Mouse (Mus musculus) lung, embryonic 14.5 days (tissue): ENCODE measurements around the gene Aldh3a2. TPM values are rescaled to one million over a fixed set of nuclear protein-coding genes. Genes with fewer than 3 reads are reported as not detected.

ENCODE experiments used
- ATAC-seq: fragments of 200-750 bp; cut with Nextera tagmentation; 2 replicates; pipeline ENCODE4 v1.8.0; 2017; ENCODE audit warnings: mild to moderate bottlenecking, moderate TSS enrichment, moderate library complexity; ENCODE audit not compliant: insufficient read depth
- DNase-seq: peaks from one replicate; pipeline ENCODE4 v3.0.0-alpha.2; 2015
- H3K27ac ChIP-seq: fragments of 300-500 bp; sonication (generic); 2 replicates; pipeline ENCODE4 v1.5.1; 2014; ENCODE audit warnings: low read depth, mild to moderate bottlenecking, moderate library complexity
- H3K27me3 ChIP-seq: fragments of 300-500 bp; sonication (generic); 2 replicates; pipeline ENCODE4 v1.6.1; 2014; ENCODE audit warnings: low read length, control low read depth; ENCODE audit not compliant: insufficient read depth
- H3K36me3 ChIP-seq: fragments of 300-500 bp; sonication (generic); 2 replicates; pipeline ENCODE4 v1.6.1; 2014; ENCODE audit warnings: control low read depth; ENCODE audit not compliant: insufficient read depth
- H3K4me1 ChIP-seq: fragments of 300-500 bp; sonication (generic); 2 replicates; pipeline ENCODE4 v1.6.1; 2014; ENCODE audit warnings: antibody characterized with exemption, control low read depth; ENCODE audit not compliant: insufficient read depth
- H3K4me2 ChIP-seq: fragments of 300-500 bp; sonication (generic); 2 replicates; pipeline ENCODE4 v1.6.1; 2014; ENCODE audit warnings: mild to moderate bottlenecking
- H3K4me3 ChIP-seq: fragments of 300-500 bp; sonication (generic); 2 replicates; pipeline ENCODE4 v1.5.1; 2014; ENCODE audit warnings: low read depth, low read length
- H3K9ac ChIP-seq: fragments of 300-500 bp; sonication (generic); 2 replicates; pipeline ENCODE4 v1.6.1; 2014
- H3K9me3 ChIP-seq: fragments of 300-500 bp; sonication (generic); 2 replicates; pipeline ENCODE4 v1.6.1; 2016; ENCODE audit warnings: low read depth, low read length, control low read depth
- CTCF ChIP-seq: IDR thresholded peaks from 2 replicates; pipeline ENCODE4 v1.5.1; 2016; ENCODE audit warnings: antibody characterized with exemption, low read depth
- WGBS: fragments of 180-500 bp; shearing (Covaris S2); extraction: QIAGEN DNeasy Blood & Tissue Kit; methylation state at CpG from one replicate; pipeline ENCODE4 v1.1.7; 2014; 5-methylcytosine and 5-hydroxymethylcytosine counted together
- polyA plus RNA-seq: library from polyadenylated mRNA; unstranded; fragments of >200 nt; fragmentation: Nextera tagmentation; extraction: Ambion mirVana; gene quantifications from 2 replicates; pipeline ENCODE4 v1.2.1, GENCODE M21; 2014

Aldh3a2 gene
- polyA plus RNA-seq, 1 experiment from 2014 or later, result 37.6 TPM

DNA sequence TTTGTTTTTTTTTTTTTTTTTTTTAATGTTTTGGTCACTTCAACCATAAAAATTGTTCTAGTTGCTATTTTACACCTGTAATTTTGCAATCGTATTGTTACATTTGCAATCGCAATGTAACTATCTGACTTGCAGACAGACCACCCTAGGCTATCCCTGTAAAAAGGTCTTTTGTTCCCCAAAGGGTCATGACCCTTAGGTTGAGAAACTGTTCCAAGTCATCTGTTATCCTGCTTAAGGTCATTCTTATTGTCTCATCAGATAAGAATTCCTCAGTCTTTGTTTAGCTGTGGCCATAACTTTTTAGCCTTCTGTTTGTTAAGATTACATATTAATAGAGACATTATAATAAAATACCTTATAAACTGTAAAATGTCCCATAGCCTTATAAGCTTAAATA is 26.0 kb upstream of the Aldh3a2 start:
- TF ChIP-seq CTCF, result no peak
- Histone ChIP-seq H3K9ac (no peak overlapping the region), H3K27me3 (no peaks in the 10 kb centered on the region), H3K36me3 (no peaks in the 10 kb centered on the region), H3K9me3 (no peaks in the 10 kb centered on the region), H3K27ac (no peak overlapping the region), H3K4me1 (no peaks in the 10 kb centered on the region), H3K4me3 (no peak overlapping the region), H3K4me2 (no peak overlapping the region)
- ATAC-seq, result no peak
- 71% methylated on average over 2 of the region's 2 CpGs for WGBS
- DNase-seq, result no peak

DNA sequence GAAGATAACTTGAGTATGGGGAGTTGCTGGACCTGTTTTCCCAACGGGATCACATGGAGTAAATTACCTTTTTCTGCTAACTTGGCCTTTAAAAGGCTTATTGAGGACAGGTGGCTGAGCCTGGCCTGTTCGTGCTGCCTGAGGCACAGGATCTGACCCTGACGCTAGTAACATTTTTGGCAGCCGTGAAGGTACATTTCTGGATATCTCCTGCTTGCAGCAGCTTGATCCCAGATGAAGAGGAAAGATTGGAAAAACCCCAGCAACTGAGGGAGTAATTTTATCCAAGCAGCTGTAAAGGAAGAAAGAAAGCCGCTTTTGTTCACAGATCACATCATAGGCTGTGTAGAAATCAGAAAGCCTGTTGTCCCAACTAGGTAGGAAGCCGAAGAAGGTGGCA is 17.1 kb upstream of the Aldh3a2 start:
- Histone ChIP-seq H3K4me2 (no peak overlapping the region), H3K4me1 (no peaks in the 10 kb centered on the region), H3K27me3 (no peaks in the 10 kb centered on the region), H3K27ac (no peak overlapping the region), H3K9ac (no peak overlapping the region), H3K9me3 (no peaks in the 10 kb centered on the region), H3K36me3 (no peaks in the 10 kb centered on the region), H3K4me3 (no peak overlapping the region)
- ATAC-seq (no peak), DNase-seq (no peak)
- TF ChIP-seq CTCF, result no peak
- 74% methylated on average over 6 of the region's 6 CpGs for WGBS

- H3K27ac ChIP-seq, result no peak overlapping the region
- ATAC-seq (no peak), DNase-seq (no peak)
- 72% methylated on average over 10 of the region's 10 CpGs for WGBS
- no peak overlapping the region for H3K9ac ChIP-seq
- H3K4me3 ChIP-seq, result no peak overlapping the region
- H3K4me2 ChIP-seq, result no peak overlapping the region
- H3K9me3 ChIP-seq, result no peaks in the 10 kb centered on the region
- H3K36me3 ChIP-seq, result no peaks in the 10 kb centered on the region
- no peaks in the 10 kb centered on the region for H3K27me3 ChIP-seq
- H3K4me1 ChIP-seq, result no peaks in the 10 kb centered on the region
- TF ChIP-seq CTCF, result no peak
These were observed 16.3 kb upstream of the Aldh3a2 start for GRCm38 (mm10) chr11:61283414-61284049.

- WGBS, result 72% methylated on average over 8 of the region's 8 CpGs
- Histone ChIP-seq H3K27me3 (no peaks in the 10 kb centered on the region), H3K9ac (no peak overlapping the region), H3K9me3 (no peaks in the 10 kb centered on the region), H3K4me3 (no peak overlapping the region), H3K4me2 (no peak overlapping the region), H3K36me3 (no peaks in the 10 kb centered on the region), H3K27ac (no peak overlapping the region), H3K4me1 (0 out of 2 replicates have a peak, but pooled peaks cover 4% of the 10 kb centered on the region)
- TF ChIP-seq CTCF, result no peak
- ATAC-seq (no peak), DNase-seq (no peak)
These were observed 11.3 kb upstream of the Aldh3a2 start for GRCm38 (mm10) chr11:61278445-61279077.

DNA sequence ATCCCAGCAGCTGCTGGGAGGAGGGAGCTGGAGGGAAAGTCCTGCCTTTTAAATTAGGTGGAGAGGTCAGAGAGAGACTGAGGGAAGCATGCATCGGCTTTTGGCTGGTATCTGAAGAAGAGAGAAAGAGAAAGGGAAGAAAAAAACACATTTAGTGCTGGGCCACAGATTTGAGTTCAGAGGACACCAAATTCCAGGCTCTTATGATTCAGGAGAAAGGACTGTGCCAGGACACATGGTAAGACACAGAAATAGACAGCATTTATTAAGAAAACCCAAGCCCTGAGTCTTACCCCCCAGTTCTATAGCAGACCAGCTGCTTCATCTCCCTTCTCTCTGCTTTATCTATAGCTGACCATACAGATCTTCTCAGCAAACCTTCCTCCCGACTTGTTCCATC is 10.7 kb upstream of the Aldh3a2 start:
- TF ChIP-seq CTCF, result no peak
- Histone ChIP-seq H3K9ac (no peak overlapping the region), H3K36me3 (no peaks in the 10 kb centered on the region), H3K9me3 (no peaks in the 10 kb centered on the region), H3K27me3 (no peaks in the 10 kb centered on the region), H3K4me2 (no peak overlapping the region), H3K27ac (no peak overlapping the region), H3K4me1 (0 out of 2 replicates have a peak, but pooled peaks cover 4% of the 10 kb centered on the region), H3K4me3 (no peak overlapping the region)
- ATAC-seq (no peak), DNase-seq (no peak)
- 45% methylated on average over 2 of the region's 2 CpGs for WGBS

DNA sequence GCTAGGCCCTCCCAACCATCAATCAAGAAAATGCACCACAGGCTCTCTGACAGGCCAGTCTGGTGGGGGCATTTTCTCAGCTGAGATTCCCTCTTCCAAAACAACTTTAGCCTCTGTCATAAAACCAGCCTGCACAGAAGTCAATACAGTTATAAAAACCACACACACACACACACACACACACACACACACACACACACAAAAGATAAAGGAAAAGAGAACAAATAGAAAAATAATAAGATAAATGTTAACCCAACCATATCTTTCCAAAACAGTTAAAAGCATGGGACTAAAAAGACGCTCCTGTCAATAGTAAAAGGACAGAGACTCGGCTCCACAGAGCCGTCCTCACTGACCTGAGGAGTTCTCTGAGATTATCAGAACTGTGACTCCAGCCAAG is 9.2 kb upstream of the Aldh3a2 start:
- Histone ChIP-seq H3K4me1 (0 out of 2 replicates have a peak, but pooled peaks cover 4% of the 10 kb centered on the region), H3K27ac (no peak overlapping the region), H3K9me3 (no peaks in the 10 kb centered on the region), H3K4me3 (no peak overlapping the region), H3K36me3 (no peaks in the 10 kb centered on the region), H3K9ac (no peak overlapping the region), H3K4me2 (no peak overlapping the region), H3K27me3 (no peaks in the 10 kb centered on the region)
- no peak for TF ChIP-seq CTCF
- DNase-seq (no peak), ATAC-seq (no peak)
- WGBS, result 59% methylated on average over 3 of the region's 3 CpGs

DNA sequence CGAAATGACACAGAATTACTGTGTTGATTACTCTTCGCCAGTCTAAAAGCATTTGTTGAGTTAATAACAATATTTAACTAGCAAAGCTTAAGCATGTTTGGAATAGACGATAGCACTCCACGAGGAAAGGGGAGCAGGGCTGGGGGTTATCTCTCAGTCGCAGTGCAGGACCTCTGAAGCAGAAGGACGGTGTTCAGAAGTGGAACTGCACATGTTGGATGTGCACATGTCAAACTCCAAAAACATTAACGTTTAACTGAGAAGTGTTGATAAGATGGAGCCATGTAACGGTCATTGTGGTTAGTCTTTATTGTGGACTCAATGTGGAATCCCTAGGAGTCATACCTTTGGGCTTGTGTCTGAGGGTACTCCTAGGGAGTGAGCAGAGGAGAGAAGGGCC is 7.8 kb upstream of the Aldh3a2 start:
- Histone ChIP-seq H3K4me1 (0 out of 2 replicates have a peak, but pooled peaks cover 4% of the 10 kb centered on the region), H3K9ac (no peak overlapping the region), H3K9me3 (no peaks in the 10 kb centered on the region), H3K4me2 (no peak overlapping the region), H3K27ac (no peak overlapping the region), H3K4me3 (no peak overlapping the region), H3K27me3 (no peaks in the 10 kb centered on the region), H3K36me3 (no peaks in the 10 kb centered on the region)
- WGBS, result 34% methylated on average over 8 of the region's 8 CpGs
- ATAC-seq, result no peak
- no peak for DNase-seq
- no peak for TF ChIP-seq CTCF
